Mouse (Mus musculus): ENCODE data around the gene Cyth2.

DNA sequence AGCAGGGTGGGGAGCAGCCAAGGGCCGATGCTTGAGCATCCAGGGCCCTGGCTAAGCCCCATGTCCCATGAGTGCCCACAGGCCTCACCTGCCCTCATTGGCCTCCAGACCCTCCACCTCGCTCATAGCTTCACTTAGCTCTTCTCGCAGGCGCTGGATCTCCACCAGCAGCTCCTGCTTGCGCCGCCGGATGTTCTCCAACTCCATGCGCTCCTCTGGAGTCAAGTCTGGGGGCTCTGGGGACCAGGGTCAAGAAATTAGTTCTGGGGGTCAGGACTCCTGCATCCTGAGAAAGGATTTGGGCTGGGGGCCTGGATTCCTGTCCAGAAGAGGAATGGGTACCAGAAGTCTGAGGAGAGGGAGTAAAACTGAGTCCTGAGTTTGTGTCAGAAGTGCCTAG, 1.5 kb downstream of the Cyth2 start:
- no peak for TF ChIP-seq POLR2A (IDR thresholded peaks at IDR 0.05; ENCODE audit: borderline replicate concordance, control insufficient read depth, low read depth, low read length)
- no peak for TF ChIP-seq CTCF (IDR thresholded peaks at IDR 0.05; ENCODE audit: control insufficient read depth, insufficient read depth, low read length)
